In genomic region chr3:53041411-53042239, GRCm38 (mm10) we compare ENCODE assay signal across 8 mouse cellular contexts. TPM values are rescaled to one million over a fixed set of nuclear protein-coding genes. Genes with fewer than 3 reads are reported as not detected.
A peak's percentile ranks its signal among the peaks of the same experiment; 100 is the strongest.
DNase-seq lines count a peak whose midpoint lies in the region; ATAC-seq and TF ChIP-seq lines count a peak whose summit lies in the region.

Gene Lhfp, plus strand, starts transcription at chr3:53041528.

- dilution Hi-C loops in CH12.LX (cut with MboI; ENCODE audit: extremely low pct_ligation_motif_present, extremely low pct_unique_long_range_greater_than_20kb, low sequenced_read_pairs) = no loop called here

- H3K9me3 ChIP-seq in CH12.LX (replicated peaks; ENCODE audit: low read length) = no peaks in the 10 kb centered on the region
- H3K9me3 ChIP-seq in forebrain, embryonic 12.5 days = no peaks in the 10 kb centered on the region
- no peaks in the 10 kb centered on the region for H3K9me3 ChIP-seq in heart, embryonic 14.5 days (ENCODE audit: control insufficient read depth, low read length)
- H3K9me3 ChIP-seq in liver, embryonic 15.5 days (replicated peaks) = no peaks in the 10 kb centered on the region
- no peaks in the 10 kb centered on the region for H3K9me3 ChIP-seq in neural tube, embryonic 13.5 days

- peak within 1 kb of the TSS; percentile 41 for H3K4me2 ChIP-seq in CH12.LX (ENCODE audit: insufficient read depth, low read depth, poor library complexity, severe bottlenecking)
- H3K4me2 ChIP-seq in forebrain, embryonic 12.5 days = peak within 1 kb of the TSS; percentile 85
- H3K4me2 ChIP-seq in heart, embryonic 14.5 days (ENCODE audit: low read length) = peak within 1 kb of the TSS; percentile 95
- H3K4me2 ChIP-seq in liver, embryonic 15.5 days = peak within 1 kb of the TSS; percentile 68
- H3K4me2 ChIP-seq in neural tube, embryonic 13.5 days = peak within 1 kb of the TSS; percentile 87

- TF ChIP-seq RAD21 in CH12.LX (IDR thresholded peaks at IDR 0.05; ENCODE audit: low read depth, low read length) = no peak

- no peak within 1 kb of the TSS for H3K4me3 ChIP-seq in CH12.LX (replicated peaks in 1 of 3; ENCODE audit: low read depth in 2 of 3, low read length in 2 of 3, poor library complexity in 1 of 3)
- peak within 1 kb of the TSS; percentile 69 for H3K4me3 ChIP-seq in forebrain, embryonic 12.5 days (replicated peaks)
- peak within 1 kb of the TSS; percentile 80 to 92 for H3K4me3 ChIP-seq in heart, embryonic 14.5 days (ENCODE audit: control insufficient read depth in 1 of 2, insufficient read depth in 1 of 2, low read depth in 1 of 2, low read length in 2 of 2)
- peak within 1 kb of the TSS; percentile 53 for H3K4me3 ChIP-seq in liver, embryonic 15.5 days (replicated peaks)
- peak within 1 kb of the TSS; percentile 74 for H3K4me3 ChIP-seq in neural tube, embryonic 13.5 days

- no peak within 1 kb of the TSS for H3K27ac ChIP-seq in CH12.LX (ENCODE audit: insufficient read depth, low read depth)
- peak within 1 kb of the TSS; percentile 59; the same call in 1 of the 2 replicates for H3K27ac ChIP-seq in forebrain, embryonic 12.5 days
- H3K27ac ChIP-seq in heart, embryonic 14.5 days (replicated peaks in 1 of 2; ENCODE audit: control insufficient read depth in 1 of 2, insufficient read depth in 1 of 2, low read depth in 2 of 2, low read length in 2 of 2) = peak within 1 kb of the TSS; percentile 88 to 97
- no peak within 1 kb of the TSS for H3K27ac ChIP-seq in liver, embryonic 15.5 days (replicated peaks)
- peak within 1 kb of the TSS; percentile 74 for H3K27ac ChIP-seq in neural tube, embryonic 13.5 days (replicated peaks)

- TF ChIP-seq CTCF in CH12.LX (conservative IDR thresholded peaks at IDR 0.05 in 1 of 2, IDR thresholded peaks at IDR 0.05 in 1 of 2; ENCODE audit: low read depth in 2 of 2, low read length in 2 of 2) = no peak
- peak; percentile 29; the same call in 1 of the 2 replicates for TF ChIP-seq CTCF in brain, embryonic 14.5 days (IDR thresholded peaks at IDR 0.05; ENCODE audit: borderline replicate concordance, extremely low read depth, insufficient read depth, insufficient read length)

- no peaks in the 10 kb centered on the region for H3K79me2 ChIP-seq in CH12.LX (replicated peaks; ENCODE audit: control insufficient read depth, extremely low read depth, insufficient read depth, poor library complexity, severe bottlenecking)

- TF ChIP-seq EP300 in CH12.LX (IDR thresholded peaks at IDR 0.05; ENCODE audit: low read length) = no peak

- no peak within 1 kb of the TSS for H3K9ac ChIP-seq in CH12.LX (ENCODE audit: insufficient read depth, low read depth)
- peak within 1 kb of the TSS; percentile 72 for H3K9ac ChIP-seq in forebrain, embryonic 12.5 days
- peak within 1 kb of the TSS; percentile 95 for H3K9ac ChIP-seq in heart, embryonic 14.5 days (ENCODE audit: low read length)
- no peak within 1 kb of the TSS for H3K9ac ChIP-seq in liver, embryonic 15.5 days
- H3K9ac ChIP-seq in neural tube, embryonic 13.5 days = peak within 1 kb of the TSS; percentile 84

- no peaks in the 10 kb centered on the region for H3K36me3 ChIP-seq in CH12.LX (replicated peaks in 1 of 2; ENCODE audit: control insufficient read depth in 1 of 2, insufficient read depth in 1 of 2, low read length in 1 of 2)
- no peaks in the 10 kb centered on the region for H3K36me3 ChIP-seq in forebrain, embryonic 12.5 days (replicated peaks)
- peaks cover 12% of the 10 kb centered on the region for H3K36me3 ChIP-seq in heart, embryonic 14.5 days (ENCODE audit: control insufficient read depth, insufficient read depth, low read length)
- H3K36me3 ChIP-seq in liver, embryonic 15.5 days (replicated peaks) = no peaks in the 10 kb centered on the region
- H3K36me3 ChIP-seq in neural tube, embryonic 13.5 days = no peaks in the 10 kb centered on the region

- no peaks in the 10 kb centered on the region for H3K27me3 ChIP-seq in CH12.LX (replicated peaks)
- peaks cover 15% of the 10 kb centered on the region for H3K27me3 ChIP-seq in forebrain, embryonic 12.5 days
- no peaks in the 10 kb centered on the region for H3K27me3 ChIP-seq in heart, embryonic 14.5 days (ENCODE audit: control insufficient read depth, insufficient read depth, low read length)
- peaks cover 63% of the 10 kb centered on the region for H3K27me3 ChIP-seq in liver, embryonic 15.5 days
- H3K27me3 ChIP-seq in neural tube, embryonic 13.5 days = peaks cover 18% of the 10 kb centered on the region

- in situ Hi-C loops in CH12.LX (cut with MboI; ENCODE audit: low pct_ligation_motif_present, low pct_unique_long_range_greater_than_20kb, low sequenced_read_pairs) = no loop called here

- TF ChIP-seq POLR2A in CH12.LX (IDR thresholded peaks at IDR 0.05; ENCODE audit: low read depth, low read length) = no peak
- peak; percentile 54; the same call in 1 of the 2 replicates for TF ChIP-seq POLR2A in brain, embryonic 14.5 days (IDR thresholded peaks at IDR 0.05; ENCODE audit: borderline replicate concordance, extremely low read depth, insufficient read depth, insufficient read length, poor library complexity, severe bottlenecking)

- no peak for DNase-seq in CH12.LX (ENCODE audit: extremely low read depth)
- DNase-seq in brain, embryonic 14.5 days (ENCODE audit: low read depth) = peak; percentile 84
- DNase-seq in kidney, postnatal 14 days = peak; percentile 78
- DNase-seq in urinary bladder, adult 2 months (ENCODE audit: low spot score) = peak; percentile 57

- ATAC-seq in forebrain, embryonic 12.5 days (ENCODE audit: low FRiP score) = peak; percentile 92
- ATAC-seq in heart, embryonic 14.5 days (ENCODE audit: insufficient number of reproducible peaks, insufficient read depth, low FRiP score, low read depth) = peak; percentile 85
- ATAC-seq in liver, embryonic 15.5 days (ENCODE audit: insufficient read depth) = no peak
- ATAC-seq in neural tube, embryonic 13.5 days (ENCODE audit: low read depth) = peak; percentile 92

- peaks cover 0 to 7% of the 10 kb centered on the region in 2 experiments; a peak in 2 of 4 replicates for H3K4me1 ChIP-seq in CH12.LX (ENCODE audit: control insufficient read depth in 1 of 2, insufficient read depth in 2 of 2)
- H3K4me1 ChIP-seq in forebrain, embryonic 12.5 days = peaks cover 17% of the 10 kb centered on the region
- H3K4me1 ChIP-seq in heart, embryonic 14.5 days (ENCODE audit: control insufficient read depth in 2 of 2, insufficient read depth in 2 of 2, low read length in 2 of 2) = peaks cover 14 to 51% of the 10 kb centered on the region in 2 experiments
- H3K4me1 ChIP-seq in liver, embryonic 15.5 days (replicated peaks) = peaks cover 4% of the 10 kb centered on the region; the same call in 1 of the 2 replicates
- H3K4me1 ChIP-seq in neural tube, embryonic 13.5 days (replicated peaks) = peaks cover 44% of the 10 kb centered on the region

- WGBS in forebrain, embryonic 12.5 days = under 1% methylated on average over 58 of the region's 58 CpGs
- under 1% methylated on average over 56 of the region's 58 CpGs for WGBS in heart, embryonic 14.5 days
- WGBS in liver, embryonic 15.5 days (ENCODE audit: insufficient replicate concordance) = under 1% methylated on average over 58 of the region's 58 CpGs
- WGBS in neural tube, embryonic 13.5 days = under 1% methylated on average over 48 of the region's 58 CpGs

TF ChIP-seq in CH12.LX, 34 proteins besides CTCF, POLR2A, EP300 and RAD21:
- TF ChIP-seq JUN (IDR thresholded peaks at IDR 0.05; ENCODE audit: insufficient read depth, low read depth, low read length) (no peak), MXI1 (IDR thresholded peaks at IDR 0.05; ENCODE audit: low read depth, low read length) (no peak), SMC3 (IDR thresholded peaks at IDR 0.05; ENCODE audit: low read depth, low read length) (no peak), ZC3H11A (IDR thresholded peaks at IDR 0.05; ENCODE audit: low read depth, low read length) (no peak), E2F4 (IDR thresholded peaks at IDR 0.05; ENCODE audit: insufficient replicate concordance, low read depth, low read length) (no peak), MAFK (IDR thresholded peaks at IDR 0.05; ENCODE audit: insufficient replicate concordance, low read length) (no peak), BHLHE40 (IDR thresholded peaks at IDR 0.05; ENCODE audit: low read depth, low read length) (no peak), UBTF (IDR thresholded peaks at IDR 0.05; ENCODE audit: low read depth, low read length) (no peak), MEF2A (IDR thresholded peaks at IDR 0.05; ENCODE audit: borderline replicate concordance, low read depth, low read length) (no peak)
TF ChIP-seq in CH12.LX: peak in this region for 0.

RNA-seq across cellular contexts. Expression of gene Lhfp, which starts in this region (rescaled TPM):
- total RNA-seq in CH12.LX (2012; rRNA removed) (not detected in 2 replicates), CH12.LX (2014; rRNA removed) (not detected in 2 replicates)
- polyA plus RNA-seq in CH12.LX (2012; ENCODE audit: insufficient read length, low read depth) = not detected in 2 replicates
- polyA plus RNA-seq in brain, embryonic 14.5 days (2012; rRNA removed) = 37.4 and 48.2 TPM in 2 replicates
- polyA plus RNA-seq in forebrain, embryonic 12.5 days (2016; fragmentation: Nextera tagmentation; extraction: Ambion mirVana) = 28.9 and 33.4 TPM in 2 replicates
- 91.1 and 93.2 TPM in 2 replicates for polyA plus RNA-seq in heart, embryonic 14.5 days (2014; fragmentation: Nextera tagmentation; extraction: Ambion mirVana)
- 4.3 and 5.5 TPM in 2 replicates for polyA plus RNA-seq in liver, embryonic 15.5 days (2015; fragmentation: Nextera tagmentation; extraction: Ambion mirVana)
- 58.2 and 62.5 TPM in 2 replicates for polyA plus RNA-seq in neural tube, embryonic 13.5 days (2015; fragmentation: Nextera tagmentation; extraction: Ambion mirVana)
- polyA plus RNA-seq in urinary bladder, adult 2 months (2012; rRNA removed) = 112 and 123 TPM in 2 replicates

Comparison
In these comparisons a context has a peak if more than half of its experiments do, and no peak if none do; other contexts are left out.
1. H3K27ac ChIP-seq: peak in forebrain, embryonic 12.5 days (single experiment), heart, embryonic 14.5 days (2 of 2) and neural tube, embryonic 13.5 days (single experiment); none in CH12.LX (single experiment) and liver, embryonic 15.5 days (single experiment).
2. H3K4me2 ChIP-seq: peak in every context shown above with its lines; median percentile 95 in heart, embryonic 14.5 days; 87 in neural tube, embryonic 13.5 days; 85 in forebrain, embryonic 12.5 days; 68 in liver, embryonic 15.5 days; 41 in CH12.LX.
3. H3K4me3 ChIP-seq: peak in forebrain, embryonic 12.5 days (single experiment), heart, embryonic 14.5 days (2 of 2), liver, embryonic 15.5 days (single experiment) and neural tube, embryonic 13.5 days (single experiment); none in CH12.LX (0 of 3).
4. H3K9ac ChIP-seq: peak in forebrain, embryonic 12.5 days (single experiment), heart, embryonic 14.5 days (single experiment) and neural tube, embryonic 13.5 days (single experiment); none in CH12.LX (single experiment) and liver, embryonic 15.5 days (single experiment).